Mouse (Mus musculus): ENCODE measurements around the gene Smyd3. TPM values are rescaled to one million over a fixed set of nuclear protein-coding genes. Genes with fewer than 3 reads are reported as not detected.

Gene Smyd3
- total RNA-seq, 2 experiments from 2014 or later: 25.8 to 32.2 TPM

Other genes with a start within 250 kb of the Smyd3 start
- 30.4 and 44.8 TPM in 2 replicates for gene Tfb2m, start 28.2 kb upstream of the Smyd3 start, total RNA-seq (2014; fragmentation: Nextera tagmentation)
- gene Tfb2m, start 28.2 kb upstream of the Smyd3 start, total RNA-seq (2017): 57.7 and 77.9 TPM in 2 replicates
- 18.3 and 21.0 TPM in 2 replicates for gene Cnst, start 28.3 kb upstream of the Smyd3 start, total RNA-seq (2014; fragmentation: Nextera tagmentation)
- 16.3 and 18.4 TPM in 2 replicates for gene Cnst, start 28.3 kb upstream of the Smyd3 start, total RNA-seq (2017)
- gene Sccpdh, start 150.2 kb upstream of the Smyd3 start, total RNA-seq (2014; fragmentation: Nextera tagmentation): 1.4 and 5.1 TPM in 2 replicates
- 13.2 and 26.4 TPM in 2 replicates for gene Sccpdh, start 150.2 kb upstream of the Smyd3 start, total RNA-seq (2017)
- not detected in 2 replicates for gene Kif28, start 227.2 kb upstream of the Smyd3 start, total RNA-seq (2014; fragmentation: Nextera tagmentation)
- gene Kif28, start 227.2 kb upstream of the Smyd3 start, total RNA-seq (2017): not detected in 2 replicates